Mouse (Mus musculus): ENCODE data around the gene Irf3.
A peak's percentile ranks its signal among the peaks of the same experiment; 100 is the strongest.

GRCm38 (mm10) chr7:44966638-44967037 lies 30.8 kb upstream of the Irf3 start:
- TF ChIP-seq CTCF (IDR thresholded peaks at IDR 0.05; ENCODE audit: low read depth) (peak; percentile 54), EP300 (optimal IDR thresholded peaks at IDR 0.05) (no peak)

Data from stomach, postnatal 0 days (tissue).